Mouse (Mus musculus) midbrain, postnatal 0 days (tissue): ENCODE data around the gene Tnrc6a. TPM values are rescaled to one million over a fixed set of nuclear protein-coding genes. Genes with fewer than 3 reads are reported as not detected.

Source experiments
- ATAC-seq: fragments of 200-750 bp; cut with Nextera tagmentation; 2 replicates; pipeline ENCODE4 v1.8.0; 2017; ENCODE audit warnings: moderate number of reproducible peaks, mild to moderate bottlenecking, moderate TSS enrichment, moderate library complexity; ENCODE audit not compliant: low FRiP score
- DNase-seq: peaks from one replicate; pipeline ENCODE4 v3.0.0-alpha.2; 2015; ENCODE audit warnings: low spot score
- H3K27ac ChIP-seq: fragments of 300-500 bp; sonication (generic); 2 replicates; pipeline ENCODE4 v1.5.1; 2014; ENCODE audit warnings: low read depth, mild to moderate bottlenecking, low read length, mixed read lengths
- H3K27me3 ChIP-seq: fragments of 300-500 bp; sonication (generic); 2 replicates; pipeline ENCODE4 v1.6.1; 2014; ENCODE audit warnings: low read length, control low read depth, mixed read lengths; ENCODE audit not compliant: insufficient read depth
- H3K36me3 ChIP-seq: fragments of 300-500 bp; sonication (generic); 2 replicates; pipeline ENCODE4 v1.6.1; 2014; ENCODE audit warnings: low read length, control low read depth, mixed read lengths; ENCODE audit not compliant: insufficient read depth
- H3K4me1 ChIP-seq: fragments of 300-500 bp; sonication (generic); 2 replicates; pipeline ENCODE4 v1.6.1; 2014; ENCODE audit warnings: mild to moderate bottlenecking, control low read depth, antibody characterized with exemption, low read length, mixed read lengths; ENCODE audit not compliant: insufficient read depth
- H3K4me2 ChIP-seq: fragments of 300-500 bp; sonication (generic); 2 replicates; pipeline ENCODE4 v1.6.1; 2014; ENCODE audit warnings: low read depth, mild to moderate bottlenecking, low read length, mixed read lengths; ENCODE audit not compliant: poor library complexity, severe bottlenecking
- H3K4me3 ChIP-seq: fragments of 300-500 bp; sonication (generic); 2 replicates; pipeline ENCODE4 v1.5.1; 2014; ENCODE audit warnings: low read depth, mild to moderate bottlenecking, low read length, moderate library complexity
- H3K9ac ChIP-seq: fragments of 300-500 bp; sonication (generic); replicated peaks from 2 replicates; pipeline ENCODE4 v1.6.1; 2014; ENCODE audit warnings: mild to moderate bottlenecking, low read length, moderate library complexity, mixed read lengths; ENCODE audit not compliant: poor library complexity, severe bottlenecking
- H3K9me3 ChIP-seq: fragments of 300-500 bp; sonication (generic); 2 replicates; pipeline ENCODE4 v1.6.1; 2016; ENCODE audit warnings: low read length, control low read depth
- CTCF ChIP-seq: IDR thresholded peaks from 2 replicates; pipeline ENCODE4 v1.5.1; 2016; ENCODE audit warnings: antibody characterized with exemption, mild to moderate bottlenecking
- WGBS: fragments of 180-500 bp; shearing (Covaris S2); extraction: QIAGEN DNeasy Blood & Tissue Kit; methylation state at CpG from one replicate; pipeline ENCODE4 v1.1.7; 2014; 5-methylcytosine and 5-hydroxymethylcytosine counted together
- polyA plus RNA-seq: library from polyadenylated mRNA; unstranded; fragments of >200 nt; fragmentation: Nextera tagmentation; extraction: Ambion mirVana; gene quantifications from 2 replicates; pipeline ENCODE4 v1.2.1, GENCODE M21; 2015
- total RNA-seq: library from RNA; depleted of rRNA; stranded (reverse); fragments of >200 nt; gene quantifications from 2 replicates; pipeline ENCODE4 v1.2.3, GENCODE M21; 2014

Gene Tnrc6a
- total and polyA plus RNA-seq, 2 experiments from 2014 or later, result 53.2 to 73.9 TPM

GRCm38 (mm10) chr7:123218620-123219019, 94.9 kb downstream of the Tnrc6a start:
- H3K4me3 ChIP-seq, result no peak overlapping the region
- DNase-seq, result peak; percentile 58
- no peaks in the 10 kb centered on the region for H3K27me3 ChIP-seq
- no peak overlapping the region for H3K4me2 ChIP-seq
- no peaks in the 10 kb centered on the region for H3K9me3 ChIP-seq
- no peaks in the 10 kb centered on the region for H3K4me1 ChIP-seq
- 13% methylated on average over 6 of the region's 6 CpGs for WGBS
- no peak for TF ChIP-seq CTCF
- ATAC-seq, result peak; percentile 74; the same call in 1 of the 2 replicates
- no peak overlapping the region; the same call in 1 of the 2 replicates for H3K27ac ChIP-seq
- H3K36me3 ChIP-seq, result no peaks in the 10 kb centered on the region
- H3K9ac ChIP-seq, result no peak overlapping the region

- Histone ChIP-seq H3K9ac (no peak overlapping the region), H3K27me3 (no peaks in the 10 kb centered on the region), H3K4me2 (no peak overlapping the region), H3K36me3 (no peaks in the 10 kb centered on the region), H3K9me3 (no peaks in the 10 kb centered on the region), H3K4me1 (no peaks in the 10 kb centered on the region), H3K27ac (no peak overlapping the region), H3K4me3 (no peak overlapping the region)
- DNase-seq (no peak), ATAC-seq (no peak)
- no peak for TF ChIP-seq CTCF
- 76% methylated on average over 13 of the region's 13 CpGs for WGBS
Measured at GRCm38 (mm10) chr7:123219781-123220632, 96.3 kb downstream of the Tnrc6a start.

DNA sequence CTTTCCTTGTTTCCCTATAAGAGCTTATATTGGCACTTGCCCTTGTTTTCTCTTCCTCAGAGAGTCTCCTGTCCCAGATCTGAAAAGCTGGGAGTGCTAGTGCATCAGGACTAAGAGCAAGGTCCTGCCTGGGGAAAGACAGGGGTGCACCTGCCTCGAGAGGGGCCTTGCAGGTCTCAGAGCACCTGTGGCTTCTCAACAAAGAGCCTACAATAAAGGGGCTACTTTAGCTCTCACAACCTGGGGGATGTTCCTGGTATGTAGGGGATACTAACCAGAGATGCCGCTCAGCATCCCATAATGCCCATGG, 96.9 kb downstream of the Tnrc6a start:
- H3K27me3 ChIP-seq, result no peaks in the 10 kb centered on the region
- no peak overlapping the region for H3K4me2 ChIP-seq
- WGBS, result 79% methylated on average over 2 of the region's 2 CpGs
- no peak overlapping the region for H3K9ac ChIP-seq
- no peaks in the 10 kb centered on the region for H3K9me3 ChIP-seq
- DNase-seq (no peak), ATAC-seq (no peak)
- no peak for TF ChIP-seq CTCF
- no peak overlapping the region for H3K27ac ChIP-seq
- H3K36me3 ChIP-seq, result no peaks in the 10 kb centered on the region
- H3K4me3 ChIP-seq, result no peak overlapping the region
- no peaks in the 10 kb centered on the region for H3K4me1 ChIP-seq

GRCm38 (mm10) chr7:123224076-123224475, 100.4 kb downstream of the Tnrc6a start:
- H3K9ac ChIP-seq, result no peak overlapping the region
- no peaks in the 10 kb centered on the region for H3K9me3 ChIP-seq
- no peak overlapping the region for H3K4me3 ChIP-seq
- 78% methylated on average over 9 of the region's 9 CpGs for WGBS
- no peaks in the 10 kb centered on the region for H3K27me3 ChIP-seq
- H3K36me3 ChIP-seq, result no peaks in the 10 kb centered on the region
- no peak for DNase-seq
- TF ChIP-seq CTCF, result no peak
- no peak overlapping the region for H3K4me2 ChIP-seq
- H3K27ac ChIP-seq, result no peak overlapping the region
- no peaks in the 10 kb centered on the region for H3K4me1 ChIP-seq
- no peak for ATAC-seq

GRCm38 (mm10) chr7:123225159-123225558, 101.5 kb downstream of the Tnrc6a start:
- DNase-seq (no peak), ATAC-seq (no peak)
- Histone ChIP-seq H3K4me3 (no peak overlapping the region), H3K4me1 (no peaks in the 10 kb centered on the region), H3K27me3 (no peaks in the 10 kb centered on the region), H3K9ac (no peak overlapping the region), H3K4me2 (no peak overlapping the region), H3K9me3 (no peaks in the 10 kb centered on the region), H3K36me3 (no peaks in the 10 kb centered on the region), H3K27ac (no peak overlapping the region)
- WGBS, result 85% methylated on average over 4 of the region's 4 CpGs
- TF ChIP-seq CTCF, result no peak

GRCm38 (mm10) chr7:123235449-123235848, 111.8 kb downstream of the Tnrc6a start:
- Histone ChIP-seq H3K4me2 (no peak overlapping the region), H3K27me3 (no peaks in the 10 kb centered on the region), H3K9me3 (no peaks in the 10 kb centered on the region), H3K4me3 (no peak overlapping the region), H3K4me1 (no peaks in the 10 kb centered on the region), H3K36me3 (no peaks in the 10 kb centered on the region), H3K27ac (no peak overlapping the region), H3K9ac (no peak overlapping the region)
- DNase-seq (no peak), ATAC-seq (no peak)
- TF ChIP-seq CTCF, result no peak
- 30% methylated on average over 4 of the region's 4 CpGs for WGBS
